Mouse (Mus musculus) embryonic fibroblast, embryonic 13.5 days (primary cell): ENCODE measurements around the gene Smad1.

Experiments
- CTCF ChIP-seq: IDR thresholded peaks from 2 replicates; pipeline ENCODE4 v1.5.1; 2011; ENCODE audit warnings: mild to moderate bottlenecking, control low read depth, low read length, moderate library complexity, borderline replicate concordance; ENCODE audit not compliant: insufficient read depth
- POLR2A ChIP-seq: IDR thresholded peaks from 2 replicates; pipeline ENCODE4 v1.6.1; 2011; ENCODE audit warnings: low read depth, mild to moderate bottlenecking, control low read depth, low read length, moderate library complexity

DNA sequence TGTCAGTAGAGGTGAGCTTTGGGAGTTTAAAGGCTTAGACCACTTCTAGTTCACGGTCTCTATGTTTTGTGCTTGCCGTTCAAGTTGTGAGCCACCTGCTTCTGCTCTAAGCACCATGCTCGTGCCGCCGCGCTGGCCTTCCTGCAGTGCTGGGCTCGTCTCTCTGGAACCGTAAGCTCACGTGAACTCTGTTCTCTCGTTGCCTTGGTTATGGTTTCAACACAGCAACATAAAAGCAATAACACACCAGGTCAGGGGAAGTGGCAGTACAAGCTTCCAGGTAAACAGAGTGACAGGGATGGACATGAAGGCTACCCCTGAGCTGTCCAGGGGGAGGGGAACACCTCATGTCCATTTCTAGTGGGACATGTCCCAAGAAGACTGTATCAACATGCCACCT is 52.9 kb downstream of the Smad1 start:
- TF ChIP-seq CTCF (no peak), POLR2A (no peak)
